Mouse (Mus musculus) layer of hippocampus, postnatal 10 days (tissue): ENCODE data around the gene Ano6. TPM values are rescaled to one million over a fixed set of nuclear protein-coding genes. Genes with fewer than 3 reads are reported as not detected.

ENCODE experiments used
- microRNA-seq, 2 experiments: library from miRNA; unstranded; fragments of <30 nt; microRNA quantifications; one replicate each; pipeline ENCODE4 v1.2.0; 2021
- total RNA-seq, 2 experiments: library from RNA; stranded (reverse); gene quantifications; 2 replicates each; pipeline ENCODE4 v1.2.3; 2021

Ano6 gene
- total RNA-seq, 2 experiments from 2014 or later: 26.7 to 27.7 TPM

Small RNAs within 50 kb of the gene (microRNA-seq; reads per million reads assigned to microRNA genes)
- gene Gm25070: 0 reads per million in 2 experiments

Other genes starting within 250 kb of the Ano6 start
- 10 to 100 TPM; 25.9 to 27.1 TPM for gene Dbx2, start 134.9 kb upstream of the Ano6 start, total RNA-seq